Mouse (Mus musculus) spleen, adult 12 weeks (tissue): ENCODE data around the gene Ss18l2.

Experiments used
- DNase-seq: peaks from one replicate; pipeline ENCODE4 v3.0.0; 2022; ENCODE audit warnings: low spot score

Gene Ss18l2

DNA sequence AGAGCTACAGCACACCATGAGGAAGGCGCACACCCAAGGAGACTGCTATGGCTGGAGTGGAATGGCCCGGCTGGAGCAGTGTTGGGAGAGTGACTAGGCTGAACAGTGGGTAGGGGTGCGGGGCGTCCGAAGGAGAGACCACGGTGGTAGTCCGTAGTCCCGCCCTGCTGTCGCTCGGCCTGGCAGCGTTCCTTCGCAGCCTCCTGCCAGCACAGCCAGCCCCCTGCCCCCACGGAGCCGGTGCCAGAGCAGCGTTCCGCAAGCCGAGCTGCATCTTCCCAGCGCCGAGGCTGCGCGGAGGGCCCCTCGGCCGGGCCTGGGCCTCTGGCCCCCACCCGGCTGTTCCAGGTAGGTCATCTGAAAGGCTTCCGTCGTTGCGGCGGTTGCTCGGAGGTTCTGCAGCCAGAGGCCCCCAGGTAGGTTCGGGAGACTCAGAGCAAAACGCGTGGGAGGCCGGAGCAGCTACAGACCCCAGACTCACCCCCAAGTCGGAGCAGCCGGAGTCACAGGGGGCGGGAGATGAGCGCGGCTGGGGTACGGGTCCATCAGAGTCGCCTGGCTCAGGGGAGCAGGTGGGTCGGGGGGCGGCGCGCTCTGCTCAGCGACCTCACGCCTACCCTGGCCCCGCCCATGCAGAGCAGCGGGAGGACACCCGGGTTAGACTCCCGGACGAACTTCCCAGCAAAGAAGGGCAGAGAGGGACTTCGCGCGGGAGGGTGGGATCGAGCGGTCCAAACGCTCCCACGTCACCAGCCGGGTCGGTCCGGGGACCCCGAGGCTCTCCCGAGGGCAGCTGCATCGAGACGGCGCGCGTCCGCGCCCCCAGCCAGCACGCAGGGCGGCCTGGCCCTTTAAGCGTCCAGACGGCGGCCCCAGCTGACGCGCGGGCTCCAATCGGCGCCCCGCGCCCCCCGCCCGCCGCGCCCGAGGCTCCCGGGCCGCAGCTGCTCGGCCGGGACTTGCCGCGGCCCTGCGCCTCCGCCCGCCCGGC lies 49.3 kb downstream of the Ss18l2 start, which contains the start of gene Zfp651:
Zfp651 (plus strand) TSS at position 240 of the 991 bp plus-strand sequence.
- no peak for DNase-seq

- no peak for DNase-seq
These were observed 50.4 kb downstream of the Ss18l2 start for GRCm38 (mm10) chr9:121760271-121761090.

GRCm38 (mm10) chr9:121761091-121761665 lies 51.0 kb downstream of the Ss18l2 start:
- no peak for DNase-seq

DNA sequence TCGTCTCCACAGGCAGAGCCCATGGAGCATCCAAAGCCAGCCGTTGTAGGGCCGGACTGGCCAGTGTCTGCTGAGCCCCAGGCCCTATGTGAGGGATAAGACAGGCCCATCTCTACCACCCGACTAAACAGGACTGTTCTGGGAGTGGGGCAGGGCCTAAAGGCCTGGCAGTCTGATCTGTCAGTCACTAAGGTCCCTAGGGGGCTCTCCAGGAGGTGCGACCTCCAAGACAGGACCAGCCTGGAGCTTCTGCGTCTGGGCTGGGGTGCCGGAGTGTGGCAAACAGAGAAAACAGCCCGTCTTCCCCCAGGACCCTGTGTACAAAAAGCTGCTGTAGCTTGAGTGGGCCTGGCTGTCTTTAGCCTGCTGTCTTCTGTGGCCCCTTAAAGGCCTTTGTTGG lies 51.7 kb downstream of the Ss18l2 start:
- DNase-seq: no peak

DNA sequence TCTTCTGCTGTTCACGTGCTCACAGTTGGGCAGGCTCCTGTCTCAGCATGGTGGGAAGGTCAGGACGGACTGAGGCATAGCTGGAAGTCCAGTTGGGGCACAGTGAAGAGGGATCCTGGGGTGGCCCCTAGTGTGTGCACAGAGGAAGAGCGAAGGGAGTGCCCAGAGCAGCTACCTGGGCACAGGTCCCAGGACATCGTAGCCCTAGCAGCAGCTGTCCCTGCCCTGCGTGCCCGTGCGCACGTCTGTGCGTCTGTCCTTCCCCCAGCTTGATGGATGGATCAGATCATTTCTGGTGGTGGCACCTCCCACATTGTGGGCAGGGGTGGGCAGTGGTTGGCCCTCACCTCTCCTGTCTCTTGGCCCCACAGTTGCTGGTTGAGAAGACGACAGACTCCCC lies 52.1 kb downstream of the Ss18l2 start:
- no peak for DNase-seq

- DNase-seq: no peak
These were observed 52.6 kb downstream of the Ss18l2 start for GRCm38 (mm10) chr9:121762761-121763160.
